Comparison of ENCODE assay signal across 21 mouse cellular contexts in the genomic region with DNA sequence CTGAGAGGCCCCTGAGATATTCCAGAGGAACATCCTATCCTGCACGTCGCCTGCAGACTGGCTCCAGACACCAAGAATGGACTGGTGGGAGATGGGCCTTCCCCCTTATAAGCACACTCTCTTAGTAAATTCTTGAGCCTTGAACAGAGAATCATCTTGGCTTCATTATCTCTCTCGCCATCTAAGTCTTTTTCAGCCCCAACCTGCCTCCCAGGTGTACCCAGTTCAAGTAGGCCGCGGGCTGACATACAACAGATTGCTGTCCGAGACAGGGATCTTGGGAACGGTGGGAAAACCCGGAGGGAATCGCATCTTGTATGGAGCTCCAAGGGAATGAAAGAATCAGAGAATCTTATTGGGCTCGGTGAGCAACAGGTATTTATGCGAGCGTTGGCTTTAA.
"Had no signal": no experiment of that assay in that cellular context is flagged by ENCODE, and none has a peak within 500 bp of the region (broad histone marks: within the 10 kb centered on the region; RNA-seq: fewer than 3 reads in every experiment).

No protein-coding gene starts in this region.

- ATAC-seq: liver, embryonic 12.5 days had no signal

- H3K9me3 ChIP-seq: limb, embryonic 10.5 days; liver, embryonic 12.5 days; liver, embryonic 15.5 days; lung, embryonic 15.5 days; megakaryocyte, embryonic 14.5 days; midbrain, embryonic 12.5 days had no signal

- H3K27ac ChIP-seq: kidney, embryonic 15.5 days; limb, embryonic 10.5 days; limb, embryonic 13.5 days; liver, embryonic 12.5 days; liver, embryonic 15.5 days; lung, embryonic 15.5 days; midbrain, embryonic 12.5 days; stomach, postnatal 0 days had no signal

- H3K27me3 ChIP-seq: kidney, embryonic 15.5 days; limb, embryonic 13.5 days; liver, embryonic 12.5 days; liver, embryonic 15.5 days; lung, embryonic 15.5 days; megakaryocyte, embryonic 14.5 days; midbrain, embryonic 12.5 days had no signal

- H3K4me1 ChIP-seq: kidney, embryonic 15.5 days; limb, embryonic 10.5 days; limb, embryonic 13.5 days; liver, embryonic 12.5 days; liver, embryonic 15.5 days; lung, embryonic 15.5 days; megakaryocyte, embryonic 14.5 days; midbrain, embryonic 12.5 days had no signal

- DNase-seq: kidney, adult 11 months; kidney, adult 8-10 months; kidney, postnatal 10 days; kidney, postnatal 4 days; liver; lung, adult 18-20 months; lung, postnatal 10 days; lung, postnatal 36 days; right cerebral cortex, postnatal 4 days; thymus, adult 2 months; thymus, postnatal 14 days; thymus, postnatal 4 days had no signal

- H3K4me2 ChIP-seq: kidney, embryonic 15.5 days; limb, embryonic 13.5 days; liver, embryonic 12.5 days; liver, embryonic 15.5 days; lung, embryonic 15.5 days; midbrain, embryonic 12.5 days had no signal

- H3K9ac ChIP-seq: kidney, embryonic 15.5 days; limb, embryonic 13.5 days; liver, embryonic 12.5 days; liver, embryonic 15.5 days; lung, embryonic 15.5 days; midbrain, embryonic 12.5 days had no signal

- H3K4me3 ChIP-seq: kidney, embryonic 15.5 days; limb, embryonic 10.5 days; limb, embryonic 13.5 days; liver, embryonic 12.5 days; liver, embryonic 15.5 days; lung, embryonic 15.5 days; megakaryocyte, embryonic 14.5 days; midbrain, embryonic 12.5 days had no signal

- H3K36me3 ChIP-seq: kidney, embryonic 15.5 days; limb, embryonic 10.5 days; limb, embryonic 13.5 days; liver, embryonic 12.5 days; liver, embryonic 15.5 days; lung, embryonic 15.5 days; midbrain, embryonic 12.5 days had no signal
